Mouse (Mus musculus) heart, embryonic 14.5 days (tissue): ENCODE measurements at regions not wholly inside any gene's neighbourhood (a gene's known extent, or its start where the extent isn't known, plus 50 kb on each side); places are given as distances from the start of the nearest gene placed in this dataset.

Experiments
- ATAC-seq: fragments of 200-750 bp; cut with Nextera tagmentation; 2 replicates; pipeline ENCODE4 v1.8.0; 2017; ENCODE audit warnings: low read depth, moderate TSS enrichment; ENCODE audit not compliant: insufficient number of reproducible peaks, insufficient read depth, low FRiP score
- H3K27ac ChIP-seq, 2 experiments: fragments of 200-500 bp in 1 of 2; fragments of 300-500 bp in 1 of 2; sonication (generic) in 1 of 2; replicated peaks in 1 of 2; 2 replicates each; pipeline ENCODE4 v1.5.1; 2012 to 2014; ENCODE audit warnings: low read depth in 2 of 2, low read length in 2 of 2, control low read depth in 1 of 2, mild to moderate bottlenecking in 1 of 2, mixed read lengths in 1 of 2; ENCODE audit not compliant: control insufficient read depth in 1 of 2, insufficient read depth in 1 of 2
- H3K27me3 ChIP-seq: fragments of 300-500 bp; sonication (generic); 2 replicates; pipeline ENCODE4 v1.6.1; 2014; ENCODE audit warnings: mild to moderate bottlenecking, low read length, control low read depth; ENCODE audit not compliant: control insufficient read depth, insufficient read depth
- H3K36me3 ChIP-seq: fragments of 300-500 bp; sonication (generic); 2 replicates; pipeline ENCODE4 v1.6.1; 2014; ENCODE audit warnings: mild to moderate bottlenecking, control low read depth, low read length, mixed read lengths; ENCODE audit not compliant: control insufficient read depth, insufficient read depth
- H3K4me1 ChIP-seq, 2 experiments: fragments of 200-500 bp in 1 of 2; fragments of 300-500 bp in 1 of 2; sonication (generic) in 1 of 2; 2 replicates each; pipeline ENCODE4 v1.6.1; 2012 to 2014; ENCODE audit warnings: low read length in 2 of 2, control low read depth in 1 of 2, mixed read lengths in 1 of 2; ENCODE audit not compliant: control insufficient read depth in 2 of 2, insufficient read depth in 2 of 2
- H3K4me2 ChIP-seq: fragments of 300-500 bp; sonication (generic); 2 replicates; pipeline ENCODE4 v1.6.1; 2014; ENCODE audit warnings: mild to moderate bottlenecking, low read length
- H3K4me3 ChIP-seq, 2 experiments: fragments of 200-500 bp in 1 of 2; fragments of 300-500 bp in 1 of 2; sonication (generic) in 1 of 2; 2 replicates each; pipeline ENCODE4 v1.5.1; 2012 to 2014; ENCODE audit warnings: low read length in 2 of 2, mild to moderate bottlenecking in 2 of 2, control low read depth in 1 of 2, low read depth in 1 of 2, moderate library complexity in 1 of 2; ENCODE audit not compliant: control insufficient read depth in 1 of 2, insufficient read depth in 1 of 2
- H3K9ac ChIP-seq: fragments of 300-500 bp; sonication (generic); 2 replicates; pipeline ENCODE4 v1.6.1; 2014; ENCODE audit warnings: mild to moderate bottlenecking, low read length
- H3K9me3 ChIP-seq: fragments of 300-500 bp; sonication (generic); 2 replicates; pipeline ENCODE4 v1.6.1; 2016; ENCODE audit warnings: low read length, control low read depth; ENCODE audit not compliant: control insufficient read depth
- WGBS: fragments of 180-500 bp; shearing (Covaris S2); extraction: QIAGEN DNeasy Blood & Tissue Kit; methylation state at CpG from one replicate; pipeline ENCODE4 v1.1.7; 2014; 5-methylcytosine and 5-hydroxymethylcytosine counted together

- H3K4me1 ChIP-seq = no peaks in the 10 kb centered on the region
- no peak overlapping the region for H3K27ac ChIP-seq
- H3K9ac ChIP-seq = no peak overlapping the region
- no CpG with 5 or more reads among the region's 1 CpGs for WGBS
- H3K4me3 ChIP-seq = no peak overlapping the region
- no peak for ATAC-seq
- no peaks in the 10 kb centered on the region for H3K27me3 ChIP-seq
- H3K36me3 ChIP-seq = no peaks in the 10 kb centered on the region
- H3K4me2 ChIP-seq = no peak overlapping the region
- no peaks in the 10 kb centered on the region for H3K9me3 ChIP-seq
Measured at GRCm38 (mm10) chr8:30602421-30602820, 2826.1 kb upstream of the 5930422O12Rik start.

DNA sequence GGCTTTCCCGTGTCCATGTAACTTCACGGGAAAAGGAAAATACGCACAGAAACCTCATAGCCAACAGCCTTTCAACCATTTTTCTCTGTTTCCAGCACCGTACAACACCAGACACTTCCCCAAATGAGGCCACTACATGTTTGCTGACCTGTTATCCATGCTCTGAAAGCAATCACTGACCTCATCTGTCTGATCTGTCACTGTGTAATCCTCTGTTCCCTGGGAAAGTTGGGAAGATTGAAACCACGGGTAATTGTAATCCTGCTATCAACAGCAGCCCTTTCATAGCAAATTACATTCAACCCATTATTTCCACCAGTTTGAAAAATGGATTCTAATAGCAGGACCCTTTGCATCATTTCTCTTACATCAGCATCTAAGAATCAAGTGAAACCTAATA, 2798.2 kb upstream of the 5930422O12Rik start:
- Histone ChIP-seq H3K27me3 (no peaks in the 10 kb centered on the region), H3K9ac (no peak overlapping the region), H3K4me1 (peaks cover 0 to 5% of the 10 kb centered on the region in 2 experiments; a peak in 1 of 4 replicates), H3K27ac (no peak overlapping the region), H3K9me3 (no peaks in the 10 kb centered on the region), H3K4me3 (no peak overlapping the region), H3K36me3 (no peaks in the 10 kb centered on the region), H3K4me2 (no peak overlapping the region)
- ATAC-seq = no peak
- whole genome bisulfite sequencing = 77% methylated on average over 5 of the region's 5 CpGs

DNA sequence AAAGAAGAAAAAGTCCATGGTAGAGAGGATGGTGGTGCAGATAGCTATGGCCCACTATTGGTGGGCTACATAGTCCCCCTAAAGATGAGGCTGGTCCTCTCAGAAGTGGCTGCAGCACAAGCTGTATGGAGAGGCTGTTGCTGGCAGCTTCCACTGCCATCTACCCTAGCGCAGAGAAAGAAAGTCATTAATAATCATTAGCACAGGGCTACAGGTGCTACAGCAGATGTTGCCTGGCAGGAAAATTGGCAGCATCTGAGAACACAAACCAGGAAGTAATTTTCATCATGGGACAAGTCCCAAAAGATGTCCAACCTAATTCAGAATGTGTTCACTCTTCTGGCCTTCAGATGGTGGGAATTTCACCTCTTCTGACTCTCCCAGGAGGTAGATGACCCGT, 2791.7 kb upstream of the 5930422O12Rik start:
- Histone ChIP-seq H3K27ac (no peak overlapping the region), H3K4me1 (peaks cover 0 to 6% of the 10 kb centered on the region in 2 experiments; a peak in 1 of 4 replicates), H3K4me2 (no peak overlapping the region), H3K4me3 (no peak overlapping the region), H3K9ac (no peak overlapping the region), H3K36me3 (no peaks in the 10 kb centered on the region), H3K27me3 (no peaks in the 10 kb centered on the region), H3K9me3 (no peaks in the 10 kb centered on the region)
- ATAC-seq = no peak
- WGBS = 72% methylated on average over 2 of the region's 2 CpGs

GRCm38 (mm10) chr8:30642866-30643690, 2785.4 kb upstream of the 5930422O12Rik start:
- no peak overlapping the region for H3K4me3 ChIP-seq
- WGBS = 40% methylated on average over 3 of the region's 3 CpGs
- H3K36me3 ChIP-seq = no peaks in the 10 kb centered on the region
- no peaks in the 10 kb centered on the region for H3K27me3 ChIP-seq
- no peak for ATAC-seq
- H3K4me1 ChIP-seq = peaks cover 0 to 6% of the 10 kb centered on the region in 2 experiments; a peak in 1 of 4 replicates
- no peak overlapping the region for H3K9ac ChIP-seq
- H3K9me3 ChIP-seq = no peaks in the 10 kb centered on the region
- H3K27ac ChIP-seq = no peak overlapping the region
- H3K4me2 ChIP-seq = no peak overlapping the region

DNA sequence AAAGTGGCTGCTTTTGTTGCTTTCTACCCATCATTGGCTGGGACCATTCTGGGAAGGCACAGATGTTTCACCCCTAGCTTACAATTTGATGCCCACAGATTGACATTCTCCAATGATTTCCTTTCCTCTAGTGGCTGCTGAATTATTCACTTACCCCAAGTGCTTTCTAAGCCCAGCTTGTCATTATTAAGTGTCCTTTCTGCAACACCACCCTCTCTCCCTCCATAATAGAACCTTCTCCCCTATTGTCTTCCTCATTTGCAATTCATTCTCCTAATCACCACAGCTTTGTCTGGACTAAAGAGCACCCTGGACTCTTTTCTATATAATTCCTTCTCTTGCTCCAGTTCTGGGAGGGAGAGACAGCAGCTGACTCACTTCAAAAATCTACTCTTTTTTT, 2780.0 kb upstream of the 5930422O12Rik start:
- Histone ChIP-seq H3K27ac (no peak overlapping the region), H3K4me2 (no peak overlapping the region), H3K4me3 (no peak overlapping the region), H3K9ac (no peak overlapping the region), H3K27me3 (no peaks in the 10 kb centered on the region), H3K36me3 (no peaks in the 10 kb centered on the region), H3K4me1 (no peaks in the 10 kb centered on the region), H3K9me3 (no peaks in the 10 kb centered on the region)
- ATAC-seq = no peak

DNA sequence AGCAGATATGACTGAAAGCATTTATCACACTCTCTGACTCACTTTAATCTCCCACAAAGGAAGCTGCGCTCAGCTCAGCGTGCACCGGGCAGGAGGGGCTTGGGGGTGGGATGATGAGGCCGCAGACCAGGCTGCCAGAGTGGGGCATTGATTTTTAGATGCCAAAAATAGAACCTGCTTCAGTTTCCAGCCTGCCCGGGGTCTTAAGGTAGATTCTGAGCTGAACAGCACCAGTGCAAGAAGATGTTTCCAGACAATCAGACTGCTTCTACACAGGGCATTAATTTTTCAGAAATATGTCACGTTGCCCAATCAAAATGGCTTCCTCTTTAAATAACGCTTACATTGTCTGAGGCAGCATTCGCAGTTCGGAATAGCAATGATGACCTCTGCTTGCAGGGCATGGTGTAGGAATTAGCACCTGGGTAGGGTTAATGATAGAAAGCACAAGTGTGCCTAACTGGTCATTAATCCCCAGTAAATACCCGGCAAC, 2772.7 kb upstream of the 5930422O12Rik start:
- no peak for ATAC-seq
- 38% methylated on average over 10 of the region's 10 CpGs for WGBS
- H3K4me1 ChIP-seq = peaks cover 0 to 10% of the 10 kb centered on the region in 2 experiments; a peak in 2 of 4 replicates

DNA sequence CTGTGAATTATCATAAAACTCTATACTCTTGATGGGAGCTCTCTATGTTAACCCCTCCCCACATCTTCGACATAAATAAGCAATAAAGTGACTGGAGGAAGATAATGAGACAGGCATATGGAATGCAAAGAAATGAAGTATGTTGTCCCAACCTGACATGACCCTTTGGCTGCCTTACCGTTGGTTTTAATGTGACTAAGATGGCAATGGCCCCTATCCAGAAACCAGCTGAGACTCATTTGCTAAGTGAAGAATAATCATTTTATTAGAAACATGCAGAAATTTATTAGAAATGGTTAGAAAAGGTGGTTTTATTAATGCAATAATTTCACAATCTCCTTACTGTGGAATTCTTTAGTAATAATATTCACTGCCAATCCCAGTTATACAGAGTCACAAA, 2767.2 kb upstream of the 5930422O12Rik start:
- Histone ChIP-seq H3K36me3 (no peaks in the 10 kb centered on the region), H3K4me3 (no peak overlapping the region), H3K27me3 (no peaks in the 10 kb centered on the region), H3K9me3 (no peaks in the 10 kb centered on the region), H3K4me2 (no peak overlapping the region), H3K27ac (no peak overlapping the region), H3K9ac (no peak overlapping the region), H3K4me1 (peaks cover 0 to under 1% of the 10 kb centered on the region in 2 experiments; a peak in 1 of 4 replicates)
- no peak for ATAC-seq
- 58% methylated on average over 2 of the region's 2 CpGs for WGBS

More for the DNA sequence above, 2772.7 kb upstream of the 5930422O12Rik start:
- peak overlapping the region; percentile 31 for H3K4me2 ChIP-seq
- no peaks in the 10 kb centered on the region for H3K9me3 ChIP-seq
- no peak overlapping the region for H3K27ac ChIP-seq
- H3K36me3 ChIP-seq = no peaks in the 10 kb centered on the region
- no peak overlapping the region for H3K4me3 ChIP-seq
- H3K27me3 ChIP-seq = no peaks in the 10 kb centered on the region
- no peak overlapping the region for H3K9ac ChIP-seq
